Mouse (Mus musculus) kidney, postnatal 0 days (tissue): ENCODE measurements around the gene Eci3. TPM values are rescaled to one million over a fixed set of nuclear protein-coding genes. Genes with fewer than 3 reads are reported as not detected.
"Not testable (repeated sequence)": the region's sequence is repeated elsewhere in the genome, so short reads cannot be mapped to it uniquely, and the experiment has no call there.

Experiments used
- ATAC-seq: fragments of 200-750 bp; cut with Nextera tagmentation; replicated peaks from 2 replicates; pipeline ENCODE4 v1.8.0; 2017; ENCODE audit warnings: low read depth, moderate number of reproducible peaks, moderate TSS enrichment, moderate library complexity; ENCODE audit not compliant: low FRiP score
- DNase-seq: peaks from one replicate; pipeline ENCODE4 v3.0.0-alpha.2; 2016; ENCODE audit warnings: low spot score
- H3K27ac ChIP-seq: fragments of 300-500 bp; sonication (generic); 2 replicates; pipeline ENCODE4 v1.5.1; 2014; ENCODE audit warnings: mild to moderate bottlenecking
- H3K27me3 ChIP-seq: fragments of 300-500 bp; sonication (generic); 2 replicates; pipeline ENCODE4 v1.6.1; 2014; ENCODE audit warnings: low read length, mixed read lengths; ENCODE audit not compliant: insufficient read depth
- H3K36me3 ChIP-seq: fragments of 300-500 bp; sonication (generic); 2 replicates; pipeline ENCODE4 v1.6.1; 2014; ENCODE audit warnings: low read length, mixed read lengths; ENCODE audit not compliant: insufficient read depth
- H3K4me1 ChIP-seq: fragments of 300-500 bp; sonication (generic); replicated peaks from 2 replicates; pipeline ENCODE4 v1.6.1; 2014; ENCODE audit warnings: antibody characterized with exemption, low read length, mixed read lengths; ENCODE audit not compliant: insufficient read depth
- H3K4me2 ChIP-seq: fragments of 300-500 bp; sonication (generic); 2 replicates; pipeline ENCODE4 v1.6.1; 2014; ENCODE audit warnings: mild to moderate bottlenecking, low read length, moderate library complexity, mixed read lengths
- H3K4me3 ChIP-seq: fragments of 300-500 bp; sonication (generic); replicated peaks from 2 replicates; pipeline ENCODE4 v1.5.1; 2014; ENCODE audit warnings: low read depth, low read length
- H3K9ac ChIP-seq: fragments of 300-500 bp; sonication (generic); 2 replicates; pipeline ENCODE4 v1.6.1; 2014; ENCODE audit warnings: low read depth, low read length
- H3K9me3 ChIP-seq: fragments of 300-500 bp; sonication (generic); replicated peaks from 2 replicates; pipeline ENCODE4 v1.6.1; 2016; ENCODE audit warnings: low read length, inconsistent platforms, mixed read lengths
- CTCF ChIP-seq: IDR thresholded peaks from 2 replicates; pipeline ENCODE4 v1.5.1; 2016; ENCODE audit warnings: antibody characterized with exemption, low read depth, mild to moderate bottlenecking, moderate library complexity
- WGBS: fragments of 180-500 bp; shearing (Covaris S2); extraction: QIAGEN DNeasy Blood & Tissue Kit; methylation state at CpG from one replicate; pipeline ENCODE4 v1.1.7; 2014; 5-methylcytosine and 5-hydroxymethylcytosine counted together
- polyA plus RNA-seq: library from polyadenylated mRNA; unstranded; fragments of >200 nt; fragmentation: Nextera tagmentation; extraction: Ambion mirVana; gene quantifications from 2 replicates; pipeline ENCODE4 v1.2.1, GENCODE M21; 2015

Eci3 gene
- polyA plus RNA-seq, 1 experiment from 2014 or later, result 13.0 TPM

GRCm38 (mm10) chr13:34964866-34965265 is 1.3 kb upstream of the Eci3 start:
- no peak for TF ChIP-seq CTCF
- H3K9ac ChIP-seq, result no peak overlapping the region
- DNase-seq, result no peak

DNA sequence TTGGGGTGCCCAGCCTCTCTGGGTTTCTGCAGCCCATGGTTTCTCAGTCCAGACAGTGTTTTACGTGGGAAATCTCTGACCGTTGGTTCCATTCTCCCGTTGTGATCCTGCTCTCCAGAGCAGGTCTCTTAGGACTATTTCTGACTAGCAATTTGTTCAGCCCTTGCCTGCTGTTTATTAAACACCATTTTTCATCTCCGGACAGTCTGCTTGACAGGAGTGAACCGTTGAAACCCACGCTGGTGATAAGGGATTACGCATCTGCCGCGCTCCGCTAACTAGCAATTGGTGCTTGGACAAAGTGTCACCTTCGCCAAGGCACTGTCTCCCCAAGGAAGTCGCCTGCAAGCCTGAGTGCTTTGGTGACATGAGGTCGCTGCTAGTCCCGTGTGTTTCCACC is 809 bp upstream of the Eci3 start:
- Histone ChIP-seq H3K9me3 (no peaks in the 10 kb centered on the region), H3K27ac (no peak overlapping the region), H3K36me3 (no peaks in the 10 kb centered on the region), H3K4me3 (peak overlapping the region; percentile 36), H3K27me3 (no peaks in the 10 kb centered on the region), H3K9ac (0 out of 2 replicates have a peak overlapping the region, but pooled peaks have one; percentile 13), H3K4me1 (0 out of 2 replicates have a peak, but pooled peaks cover 6% of the 10 kb centered on the region), H3K4me2 (peak overlapping the region; percentile 68)
- 5% methylated on average over 14 of the region's 14 CpGs for WGBS
- DNase-seq (no peak), ATAC-seq (no peak)
- TF ChIP-seq CTCF, result no peak

More at GRCm38 (mm10) chr13:34964866-34965265, 1.3 kb upstream of the Eci3 start:
- peak overlapping the region; percentile 36 for H3K4me3 ChIP-seq
- no peaks in the 10 kb centered on the region for H3K9me3 ChIP-seq
- no peaks in the 10 kb centered on the region for H3K27me3 ChIP-seq
- H3K4me2 ChIP-seq, result peak overlapping the region; percentile 68
- WGBS, result 11% methylated on average over 5 of the region's 5 CpGs
- H3K36me3 ChIP-seq, result no peaks in the 10 kb centered on the region
- ATAC-seq, result no peak
- no peak overlapping the region for H3K27ac ChIP-seq
- 0 out of 2 replicates have a peak, but pooled peaks cover 6% of the 10 kb centered on the region for H3K4me1 ChIP-seq

GRCm38 (mm10) chr13:34960996-34961770 is 2.4 kb downstream of the Eci3 start:
- Histone ChIP-seq H3K9me3 (no peaks in the 10 kb centered on the region), H3K9ac (no peak overlapping the region), H3K4me2 (no peak overlapping the region), H3K4me3 (no peak overlapping the region), H3K27me3 (no peaks in the 10 kb centered on the region), H3K36me3 (no peaks in the 10 kb centered on the region), H3K4me1 (0 out of 2 replicates have a peak, but pooled peaks cover 6% of the 10 kb centered on the region), H3K27ac (no peak overlapping the region)
- no peak for ATAC-seq
- WGBS, result 86% methylated on average over 4 of the region's 4 CpGs
- TF ChIP-seq CTCF, result no peak
- DNase-seq, result no peak

GRCm38 (mm10) chr13:34958158-34958557 is 5.5 kb downstream of the Eci3 start:
- H3K27me3 ChIP-seq, H3K4me3 ChIP-seq, H3K27ac ChIP-seq, H3K4me2 ChIP-seq, H3K4me1 ChIP-seq, H3K9me3 ChIP-seq, H3K9ac ChIP-seq, H3K36me3 ChIP-seq, ATAC-seq, DNase-seq: not testable (repeated sequence)
- 75% methylated on average over 3 of the region's 3 CpGs for WGBS

DNA sequence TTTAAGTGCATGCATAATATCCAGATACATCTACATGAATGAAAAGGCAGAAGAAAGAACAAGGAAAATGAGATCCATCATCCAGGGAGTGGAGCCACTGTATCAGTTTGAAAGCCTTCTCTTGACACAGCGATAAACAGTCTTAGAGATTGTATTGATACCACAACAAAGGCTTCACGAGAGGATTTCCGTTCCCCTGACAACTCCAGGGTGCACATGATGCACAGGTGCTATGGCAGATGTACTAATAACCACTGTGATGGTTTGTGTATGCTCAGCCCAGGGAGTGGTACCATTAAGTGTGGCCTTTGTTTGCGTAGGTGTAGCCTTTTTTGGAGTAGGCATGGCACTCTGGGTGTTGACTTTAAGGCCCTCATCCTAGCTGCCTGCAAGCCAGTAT is 6.7 kb downstream of the Eci3 start:
- Histone ChIP-seq H3K27me3 (no peaks in the 10 kb centered on the region), H3K36me3 (no peaks in the 10 kb centered on the region), H3K27ac (no peak overlapping the region), H3K4me1 (no peaks in the 10 kb centered on the region), H3K4me2 (no peak overlapping the region), H3K4me3 (no peak overlapping the region), H3K9ac (no peak overlapping the region), H3K9me3 (no peaks in the 10 kb centered on the region)
- ATAC-seq, result no peak
- no peak for TF ChIP-seq CTCF
- WGBS, result 82% methylated on average over 4 of the region's 4 CpGs
- no peak for DNase-seq

DNA sequence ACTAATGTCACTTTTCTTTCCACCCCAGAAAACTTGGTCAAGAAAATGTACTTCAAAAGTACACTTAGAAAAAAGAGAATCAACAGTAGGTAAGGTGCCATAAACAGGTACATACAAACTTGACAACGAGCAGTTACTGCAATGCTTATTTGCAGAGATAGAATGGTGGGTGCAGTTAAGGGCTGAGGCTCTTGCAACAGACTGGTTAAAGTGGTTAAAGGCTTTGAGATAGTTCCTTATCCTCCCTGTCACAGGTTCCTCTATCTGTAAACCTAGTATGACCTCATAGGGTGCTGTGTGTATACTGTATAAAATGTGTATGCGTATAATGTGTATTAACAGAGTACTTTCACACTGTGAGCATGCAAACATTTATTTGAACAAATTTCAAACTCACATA is 12.2 kb downstream of the Eci3 start:
- DNase-seq, result not testable (repeated sequence)

More for the DNA sequence above, 12.2 kb downstream of the Eci3 start:
- not testable (repeated sequence) for H3K36me3 ChIP-seq, H3K4me3 ChIP-seq, H3K27ac ChIP-seq, H3K27me3 ChIP-seq, H3K9me3 ChIP-seq, H3K9ac ChIP-seq, H3K4me1 ChIP-seq, H3K4me2 ChIP-seq, ATAC-seq
- 90% methylated on average over 2 of the region's 2 CpGs for WGBS
